Mouse (Mus musculus) heart, adult 2 months (tissue): ENCODE data around the gene 4930523C07Rik. TPM values are rescaled to one million over a fixed set of nuclear protein-coding genes. Genes with fewer than 3 reads are reported as not detected.

Source experiments
- DNase-seq, 2 experiments: peaks; one replicate each; pipeline ENCODE4 v3.0.0; 2021
- H3K27ac ChIP-seq: fragments of 200-600 bp; 2 replicates; pipeline ENCODE4 v1.8.1; 2022
- H3K27me3 ChIP-seq: fragments of 200-500 bp; 2 replicates; pipeline ENCODE4 v1.6.1; 2012; ENCODE audit warnings: mild to moderate bottlenecking, low read length, inconsistent platforms, mixed read lengths; ENCODE audit not compliant: control insufficient read depth, insufficient read depth
- H3K36me3 ChIP-seq: fragments of 200-500 bp; 2 replicates; pipeline ENCODE4 v1.6.1; 2012; ENCODE audit warnings: low read length, inconsistent platforms; ENCODE audit not compliant: control insufficient read depth, insufficient read depth
- H3K4me1 ChIP-seq: fragments of 200-500 bp; 2 replicates; pipeline ENCODE4 v1.6.1; 2011; ENCODE audit warnings: low read length; ENCODE audit not compliant: control insufficient read depth, insufficient read depth
- H3K4me3 ChIP-seq: fragments of 200-600 bp; 2 replicates; pipeline ENCODE4 v1.8.1; 2022
- H3K79me2 ChIP-seq: fragments of 200-500 bp; replicated peaks from 2 replicates; pipeline ENCODE4 v1.6.1; 2012; ENCODE audit warnings: mild to moderate bottlenecking, inconsistent platforms, low read length, moderate library complexity, mixed read lengths; ENCODE audit not compliant: control insufficient read depth, insufficient read depth
- H3K9ac ChIP-seq: fragments of 200-500 bp; 2 replicates; pipeline ENCODE4 v1.6.1; 2012; ENCODE audit warnings: low read depth, mild to moderate bottlenecking, control low read depth, inconsistent platforms, low read length, mixed read lengths
- CTCF ChIP-seq: fragments of 200-600 bp; IDR thresholded peaks from 2 replicates; pipeline ENCODE4 v1.8.1; 2022; ENCODE audit warnings: antibody characterized with exemption, mild to moderate bottlenecking, moderate library complexity
- EP300 ChIP-seq: fragments of 200-500 bp; IDR thresholded peaks from 2 replicates; pipeline ENCODE4 v1.6.1; 2011; ENCODE audit warnings: low read depth, low read length, control low read depth; ENCODE audit not compliant: insufficient read depth
- POLR2A ChIP-seq: fragments of 200-500 bp; IDR thresholded peaks from 2 replicates; pipeline ENCODE4 v1.6.1; 2011; ENCODE audit warnings: mild to moderate bottlenecking, low read depth, low read length, control low read depth; ENCODE audit not compliant: insufficient read depth
- WGBS: fragments of 180-500 bp; shearing (Covaris S2); methylation state at CpG from one replicate; pipeline ENCODE4 v1.1.7; 2018; 5-methylcytosine and 5-hydroxymethylcytosine counted together
- intact Hi-C: fragments of 180-260 bp; cut with DNase I; formaldehyde crosslinking; loops from one replicate; pipeline ENCODE4 v1.15.1; 2025
- polyA plus RNA-seq: library from polyadenylated mRNA; depleted of rRNA; stranded (reverse); fragments of >200 nt; gene quantifications from 2 replicates; pipeline ENCODE4 v1.2.3, GENCODE M21; 2012
- total RNA-seq, 2 experiments: library from RNA; stranded (reverse); gene quantifications; 2 replicates each; pipeline ENCODE4 v1.2.3; 2021

Gene 4930523C07Rik
- total and polyA plus RNA-seq, 3 experiments: 10.9 to 22.3 (median 17.4) TPM

- Histone ChIP-seq H3K79me2 (peaks cover 7% of the 10 kb centered on the region), H3K4me3 (no peak overlapping the region), H3K36me3 (peaks cover 50% of the 10 kb centered on the region), H3K27ac (peak overlapping the region; percentile 29; the same call in 1 of the 2 replicates), H3K9ac (no peak overlapping the region), H3K4me1 (peaks cover 32% of the 10 kb centered on the region), H3K27me3 (no peaks in the 10 kb centered on the region)
- WGBS: 42% methylated on average over 5 of the region's 5 CpGs
- intact Hi-C loops: no loop called here
- DNase-seq: no peak
- TF ChIP-seq EP300 (no peak), POLR2A (no peak), CTCF (no peak)
Observed at GRCm38 (mm10) chr1:160049131-160049880, 5.1 kb downstream of the 4930523C07Rik start.

- DNase-seq: no peak
- H3K36me3 ChIP-seq: peaks cover 57% of the 10 kb centered on the region
- H3K4me3 ChIP-seq: no peak overlapping the region
- TF ChIP-seq EP300 (no peak), POLR2A (no peak), CTCF (no peak)
- H3K27me3 ChIP-seq: no peaks in the 10 kb centered on the region
- 92% methylated on average over 6 of the region's 6 CpGs for WGBS
- H3K9ac ChIP-seq: no peak overlapping the region
- peaks cover 9% of the 10 kb centered on the region for H3K79me2 ChIP-seq
- intact Hi-C loops: no loop called here
- peaks cover 31% of the 10 kb centered on the region for H3K4me1 ChIP-seq
- H3K27ac ChIP-seq: no peak overlapping the region
Observed at GRCm38 (mm10) chr1:160050898-160051297, 6.7 kb downstream of the 4930523C07Rik start.

- WGBS: 78% methylated on average over 2 of the region's 2 CpGs
- no peak for DNase-seq
- Histone ChIP-seq H3K79me2 (peaks cover 8% of the 10 kb centered on the region), H3K36me3 (peaks cover 53% of the 10 kb centered on the region), H3K4me1 (peaks cover 26% of the 10 kb centered on the region), H3K27me3 (no peaks in the 10 kb centered on the region), H3K9ac (no peak overlapping the region), H3K4me3 (no peak overlapping the region), H3K27ac (no peak overlapping the region)
- intact Hi-C loops: no loop called here
- TF ChIP-seq CTCF (no peak), POLR2A (no peak), EP300 (no peak)
Observed at GRCm38 (mm10) chr1:160052556-160053315, 8.6 kb downstream of the 4930523C07Rik start.

- Histone ChIP-seq H3K79me2 (peaks cover 8% of the 10 kb centered on the region), H3K4me1 (peaks cover 23% of the 10 kb centered on the region), H3K9ac (no peak overlapping the region), H3K27ac (peak overlapping the region; percentile 54), H3K4me3 (no peak overlapping the region), H3K27me3 (no peaks in the 10 kb centered on the region), H3K36me3 (peaks cover 48% of the 10 kb centered on the region)
- no peak for TF ChIP-seq POLR2A
- TF ChIP-seq EP300: no peak
- no peak for TF ChIP-seq CTCF
- 59% methylated on average over 5 of the region's 5 CpGs for WGBS
- peak in 1 of 2 experiments; percentile 29 for DNase-seq
- intact Hi-C loops: no loop called here
Observed at GRCm38 (mm10) chr1:160053510-160054305, 9.5 kb downstream of the 4930523C07Rik start.

GRCm38 (mm10) chr1:160054366-160055078 is 10.3 kb downstream of the 4930523C07Rik start:
- Histone ChIP-seq H3K27me3 (no peaks in the 10 kb centered on the region), H3K9ac (no peak overlapping the region), H3K27ac (peak overlapping the region; percentile 54; the same call in 1 of the 2 replicates), H3K4me1 (peaks cover 21% of the 10 kb centered on the region), H3K79me2 (peaks cover 6% of the 10 kb centered on the region), H3K4me3 (no peak overlapping the region), H3K36me3 (peaks cover 48% of the 10 kb centered on the region)
- intact Hi-C loops: no loop called here
- 42% methylated on average over 5 of the region's 5 CpGs for WGBS
- DNase-seq: no peak
- no peak for TF ChIP-seq POLR2A
- no peak for TF ChIP-seq CTCF
- no peak for TF ChIP-seq EP300
